Mouse (Mus musculus) adrenal gland, postnatal 4 days (tissue): ENCODE results near the gene Tsga8. TPM values are rescaled to one million over a fixed set of nuclear protein-coding genes. Genes with fewer than 3 reads are reported as not detected.

Experiments
- DNase-seq, 2 experiments: peaks; one replicate each; pipeline ENCODE4 v3.0.0; 2021 to 2022; ENCODE audit warnings: low spot score in 2 of 2, mixed read lengths in 2 of 2
- long read RNA-seq, 2 experiments: library from polyadenylated mRNA; stranded (forward); transcript quantifications; one replicate each; pipeline ENCODE4 v2.0.0; 2021
- total RNA-seq, 2 experiments: library from RNA; stranded (reverse); gene quantifications; 2 replicates each; pipeline ENCODE4 v1.2.3; 2021

Gene Tsga8
- not detected for total RNA-seq
- long read RNA-seq, experiment 1 = 0 reads
- long read RNA-seq, experiment 2 = 0 reads

- no peak for DNase-seq
These were observed at the start of gene Tsga8 for GRCm38 (mm10) chrX:83487598-83487997. Tsga8 (minus strand) TSS chrX:83487924.
